Mouse (Mus musculus) intestine, embryonic 15.5 days (tissue): ENCODE measurements at regions not wholly inside any gene's neighbourhood (a gene's known extent, or its start where the extent isn't known, plus 50 kb on each side); places are given as distances from the start of the nearest gene placed in this dataset.

ENCODE experiments used
- ATAC-seq: fragments of 200-750 bp; cut with Nextera tagmentation; 2 replicates; pipeline ENCODE4 v1.8.0; 2017; ENCODE audit warnings: moderate TSS enrichment, moderate library complexity
- H3K27ac ChIP-seq: fragments of 300-500 bp; sonication (generic); 2 replicates; pipeline ENCODE4 v1.5.1; 2015; ENCODE audit warnings: mild to moderate bottlenecking, inconsistent platforms
- H3K27me3 ChIP-seq: fragments of 300-500 bp; sonication (generic); replicated peaks from 2 replicates; pipeline ENCODE4 v1.6.1; 2015; ENCODE audit warnings: inconsistent platforms
- H3K36me3 ChIP-seq: fragments of 300-500 bp; sonication (generic); 2 replicates; pipeline ENCODE4 v1.6.1; 2015; ENCODE audit warnings: inconsistent platforms
- H3K4me1 ChIP-seq: fragments of 300-500 bp; sonication (generic); replicated peaks from 2 replicates; pipeline ENCODE4 v1.6.1; 2015; ENCODE audit warnings: inconsistent platforms
- H3K4me2 ChIP-seq: fragments of 300-500 bp; sonication (generic); replicated peaks from 2 replicates; pipeline ENCODE4 v1.6.1; 2015; ENCODE audit warnings: mild to moderate bottlenecking, inconsistent platforms
- H3K4me3 ChIP-seq: fragments of 300-500 bp; sonication (generic); replicated peaks from 2 replicates; pipeline ENCODE4 v1.5.1; 2015; ENCODE audit warnings: inconsistent platforms
- H3K9ac ChIP-seq: fragments of 300-500 bp; sonication (generic); 2 replicates; pipeline ENCODE4 v1.6.1; 2015; ENCODE audit warnings: inconsistent platforms
- H3K9me3 ChIP-seq: fragments of 300-500 bp; sonication (generic); 2 replicates; pipeline ENCODE4 v1.6.1; 2016; ENCODE audit warnings: inconsistent platforms
- WGBS: fragments of 180-500 bp; shearing (Covaris S2); methylation state at CpG from one replicate; pipeline ENCODE4 v1.1.7; 2015; 5-methylcytosine and 5-hydroxymethylcytosine counted together

DNA sequence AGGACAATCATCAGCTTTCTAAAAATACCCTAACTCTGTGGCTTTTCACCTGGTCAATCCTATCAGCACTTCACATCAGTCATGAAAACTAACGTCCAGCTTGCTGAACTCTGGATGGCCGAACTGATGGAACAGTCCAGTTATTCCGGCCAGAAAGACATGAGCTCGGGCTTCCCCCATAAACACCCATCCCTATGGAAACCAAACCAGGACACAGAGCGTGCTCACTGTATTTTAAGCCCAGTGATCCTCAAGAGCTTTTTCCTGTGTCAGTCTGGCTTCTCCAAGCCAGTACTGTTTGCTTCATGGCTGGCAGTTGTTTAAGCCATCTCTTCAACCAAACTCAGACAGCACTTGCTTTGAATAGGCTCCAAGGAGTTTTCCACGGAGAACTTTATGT is 404.3 kb upstream of the N6amt1 start:
- H3K27ac ChIP-seq, result no peak overlapping the region
- no peak overlapping the region for H3K4me3 ChIP-seq
- H3K36me3 ChIP-seq, result no peaks in the 10 kb centered on the region
- no peaks in the 10 kb centered on the region for H3K4me1 ChIP-seq
- no peaks in the 10 kb centered on the region for H3K9me3 ChIP-seq
- H3K27me3 ChIP-seq, result no peaks in the 10 kb centered on the region
- H3K9ac ChIP-seq, result no peak overlapping the region
- H3K4me2 ChIP-seq, result no peak overlapping the region
- ATAC-seq, result no peak
- 73% methylated on average over 6 of the region's 6 CpGs for WGBS

GRCm38 (mm10) chr16:86945531-86946144 is 408.3 kb upstream of the N6amt1 start:
- no peak overlapping the region for H3K4me3 ChIP-seq
- H3K27ac ChIP-seq, result no peak overlapping the region
- ATAC-seq, result no peak
- 69% methylated on average over 6 of the region's 6 CpGs for WGBS
- no peaks in the 10 kb centered on the region for H3K27me3 ChIP-seq
- H3K9ac ChIP-seq, result no peak overlapping the region
- no peaks in the 10 kb centered on the region for H3K4me1 ChIP-seq
- H3K4me2 ChIP-seq, result no peak overlapping the region
- H3K9me3 ChIP-seq, result no peaks in the 10 kb centered on the region
- no peaks in the 10 kb centered on the region for H3K36me3 ChIP-seq

- Histone ChIP-seq H3K27me3 (no peaks in the 10 kb centered on the region), H3K4me3 (no peak overlapping the region), H3K4me2 (no peak overlapping the region), H3K27ac (no peak overlapping the region), H3K36me3 (no peaks in the 10 kb centered on the region), H3K9ac (no peak overlapping the region), H3K9me3 (no peaks in the 10 kb centered on the region), H3K4me1 (no peaks in the 10 kb centered on the region)
- no peak for ATAC-seq
Observed at GRCm38 (mm10) chr16:86945058-86945457, 408.9 kb upstream of the N6amt1 start.

DNA sequence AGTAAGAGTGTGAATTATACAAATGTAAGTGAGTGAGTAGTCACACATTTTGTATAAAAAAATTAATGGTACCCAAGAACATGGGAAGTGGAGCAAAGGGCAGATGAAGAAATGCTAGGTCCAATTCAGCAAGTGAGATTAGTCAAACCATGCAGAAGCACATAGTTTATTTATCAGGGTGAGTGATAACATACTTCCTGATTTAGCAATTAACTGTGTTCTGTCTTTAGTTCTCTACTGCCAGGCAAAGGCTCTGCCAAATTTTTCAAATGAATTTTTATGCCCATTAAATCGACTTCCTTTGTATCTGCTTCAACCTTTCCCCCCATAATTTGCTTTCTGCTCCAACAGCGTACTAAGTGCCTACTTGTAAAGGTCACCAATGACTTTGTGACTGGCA is 419.0 kb upstream of the N6amt1 start:
- WGBS, result 77% methylated on average over 2 of the region's 2 CpGs
- no peak overlapping the region for H3K27ac ChIP-seq
- no peak overlapping the region for H3K4me3 ChIP-seq
- H3K36me3 ChIP-seq, result no peaks in the 10 kb centered on the region
- no peak overlapping the region for H3K4me2 ChIP-seq
- no peak overlapping the region for H3K9ac ChIP-seq
- ATAC-seq, result no peak
- H3K27me3 ChIP-seq, result no peaks in the 10 kb centered on the region
- no peaks in the 10 kb centered on the region for H3K9me3 ChIP-seq
- H3K4me1 ChIP-seq, result no peaks in the 10 kb centered on the region

DNA sequence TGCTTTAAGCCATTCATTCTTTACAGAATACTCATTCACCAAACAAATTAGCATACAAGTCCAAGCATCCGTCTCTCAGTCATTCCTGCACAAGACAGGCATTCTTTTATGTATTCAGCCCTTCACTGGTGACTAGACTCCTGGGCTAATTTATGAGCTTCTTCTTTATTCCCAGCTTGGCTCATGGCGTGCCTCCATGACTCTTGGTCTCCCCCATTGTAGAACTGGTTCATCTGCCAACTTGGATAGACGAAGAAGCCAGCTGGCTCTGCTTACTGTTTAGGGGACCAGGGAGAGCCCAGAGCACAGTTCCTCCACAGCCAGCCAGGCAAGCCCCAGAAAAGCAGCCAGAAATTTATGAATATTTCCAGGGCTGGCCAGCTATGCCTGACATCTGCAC is 421.2 kb upstream of the N6amt1 start:
- no peak overlapping the region for H3K9ac ChIP-seq
- H3K27me3 ChIP-seq, result no peaks in the 10 kb centered on the region
- no peaks in the 10 kb centered on the region for H3K9me3 ChIP-seq
- no peak overlapping the region; the same call in 1 of the 2 replicates for H3K27ac ChIP-seq
- H3K4me2 ChIP-seq, result no peak overlapping the region
- WGBS, result 63% methylated on average over 3 of the region's 3 CpGs
- H3K4me3 ChIP-seq, result no peak overlapping the region
- no peaks in the 10 kb centered on the region for H3K36me3 ChIP-seq
- no peaks in the 10 kb centered on the region for H3K4me1 ChIP-seq
- ATAC-seq, result no peak

- 74% methylated on average over 2 of the region's 2 CpGs for WGBS
- Histone ChIP-seq H3K9ac (no peak overlapping the region), H3K9me3 (no peaks in the 10 kb centered on the region)
Observed at GRCm38 (mm10) chr16:86897967-86898710, 455.8 kb upstream of the N6amt1 start.

DNA sequence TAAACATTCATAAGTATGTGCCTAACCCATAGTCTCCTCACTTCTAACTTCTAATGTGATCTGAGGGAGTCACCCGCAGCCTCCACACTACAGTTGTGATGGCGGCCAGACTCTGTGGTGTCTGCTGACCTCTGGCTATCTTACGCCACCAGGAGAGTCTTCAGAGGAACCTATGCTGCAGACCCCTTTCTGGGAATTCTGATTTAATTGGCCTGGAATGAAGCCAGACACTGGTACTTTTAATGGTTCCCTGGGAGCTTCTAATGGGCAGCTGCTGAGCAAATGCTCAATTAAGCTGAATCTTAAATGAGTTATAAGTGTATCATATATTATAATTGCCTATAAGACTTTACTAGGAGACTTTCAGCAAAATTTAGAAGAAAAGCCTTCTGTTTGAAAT is 459.0 kb upstream of the N6amt1 start:
- Histone ChIP-seq H3K9me3 (no peaks in the 10 kb centered on the region), H3K4me1 (no peaks in the 10 kb centered on the region), H3K4me3 (no peak overlapping the region), H3K36me3 (no peaks in the 10 kb centered on the region), H3K9ac (no peak overlapping the region), H3K4me2 (no peak overlapping the region), H3K27ac (no peak overlapping the region), H3K27me3 (no peaks in the 10 kb centered on the region)
- 85% methylated on average over 3 of the region's 3 CpGs for WGBS
- ATAC-seq, result no peak

More at GRCm38 (mm10) chr16:86897967-86898710, 455.8 kb upstream of the N6amt1 start:
- no peaks in the 10 kb centered on the region for H3K36me3 ChIP-seq
- no peak overlapping the region for H3K4me2 ChIP-seq
- no peak overlapping the region for H3K27ac ChIP-seq
- H3K27me3 ChIP-seq, result no peaks in the 10 kb centered on the region
- ATAC-seq, result no peak
- H3K4me3 ChIP-seq, result no peak overlapping the region
- no peaks in the 10 kb centered on the region for H3K4me1 ChIP-seq

DNA sequence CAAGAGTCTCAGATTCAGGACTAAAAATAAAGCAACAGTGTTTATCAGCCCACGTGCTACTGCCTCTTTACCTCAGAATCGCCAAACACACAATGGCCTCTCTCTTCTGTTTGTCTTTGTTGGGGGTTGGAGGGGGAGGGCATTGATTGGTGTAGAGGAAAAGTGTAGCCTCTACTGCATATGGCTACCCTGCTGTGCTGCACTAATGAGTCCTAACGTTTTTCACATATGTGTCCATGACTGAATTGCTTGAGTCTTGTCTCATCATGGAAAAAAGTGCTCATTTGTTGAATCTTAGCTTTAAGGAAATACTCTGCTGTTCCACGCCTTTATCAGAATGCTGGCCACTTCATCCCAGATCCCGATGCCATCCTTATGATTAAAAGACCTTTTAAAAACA is 459.7 kb upstream of the N6amt1 start:
- H3K27ac ChIP-seq, result no peak overlapping the region
- H3K27me3 ChIP-seq, result no peaks in the 10 kb centered on the region
- ATAC-seq, result no peak
- no peak overlapping the region for H3K4me2 ChIP-seq
- no peak overlapping the region for H3K4me3 ChIP-seq
- H3K4me1 ChIP-seq, result no peaks in the 10 kb centered on the region
- no peaks in the 10 kb centered on the region for H3K36me3 ChIP-seq
- no peaks in the 10 kb centered on the region for H3K9me3 ChIP-seq
- H3K9ac ChIP-seq, result no peak overlapping the region
- WGBS, result 68% methylated on average over 5 of the region's 5 CpGs

GRCm38 (mm10) chr16:86888421-86888820 is 465.6 kb upstream of the N6amt1 start:
- no peak overlapping the region for H3K4me2 ChIP-seq
- ATAC-seq, result no peak
- H3K27ac ChIP-seq, result no peak overlapping the region
- no peaks in the 10 kb centered on the region for H3K36me3 ChIP-seq
- no peaks in the 10 kb centered on the region for H3K27me3 ChIP-seq
- H3K9me3 ChIP-seq, result no peaks in the 10 kb centered on the region
- no peak overlapping the region for H3K9ac ChIP-seq
- no peaks in the 10 kb centered on the region for H3K4me1 ChIP-seq
- H3K4me3 ChIP-seq, result no peak overlapping the region
- 72% methylated on average over 5 of the region's 5 CpGs for WGBS

GRCm38 (mm10) chr16:86887605-86888004 is 466.4 kb upstream of the N6amt1 start:
- H3K9ac ChIP-seq, result no peak overlapping the region
- no peak overlapping the region for H3K27ac ChIP-seq
- no peak overlapping the region for H3K4me3 ChIP-seq
- no peak overlapping the region for H3K4me2 ChIP-seq
- no peaks in the 10 kb centered on the region for H3K27me3 ChIP-seq
- H3K9me3 ChIP-seq, result no peaks in the 10 kb centered on the region
- no peaks in the 10 kb centered on the region for H3K4me1 ChIP-seq
- H3K36me3 ChIP-seq, result no peaks in the 10 kb centered on the region
- WGBS, result 77% methylated on average over 4 of the region's 4 CpGs
- ATAC-seq, result no peak

DNA sequence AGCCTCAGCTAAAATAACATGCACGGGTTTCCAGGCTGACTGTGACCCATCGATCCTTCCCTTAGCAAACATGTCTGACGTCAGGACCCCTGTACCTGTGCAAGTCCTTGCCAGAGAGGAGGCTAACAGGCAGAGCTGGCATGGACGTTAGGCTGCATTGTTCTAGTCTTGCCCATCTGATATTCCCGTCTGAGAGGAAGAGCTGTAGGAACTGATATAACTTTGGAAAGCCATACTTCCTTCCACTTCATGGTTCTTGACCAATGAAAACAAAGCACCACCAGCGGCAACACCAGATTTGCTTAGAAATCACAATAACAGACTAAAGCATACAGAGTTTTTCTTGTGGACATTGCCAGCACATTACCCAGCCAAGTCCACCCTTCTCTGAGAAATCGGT is 470.1 kb upstream of the N6amt1 start:
- 82% methylated on average over 7 of the region's 7 CpGs for WGBS
- ATAC-seq, result no peak
- no peaks in the 10 kb centered on the region for H3K27me3 ChIP-seq
- no peaks in the 10 kb centered on the region for H3K4me1 ChIP-seq
- H3K4me2 ChIP-seq, result no peak overlapping the region
- no peak overlapping the region for H3K27ac ChIP-seq
- H3K4me3 ChIP-seq, result no peak overlapping the region
- H3K36me3 ChIP-seq, result no peaks in the 10 kb centered on the region
- H3K9ac ChIP-seq, result no peak overlapping the region
- H3K9me3 ChIP-seq, result no peaks in the 10 kb centered on the region

DNA sequence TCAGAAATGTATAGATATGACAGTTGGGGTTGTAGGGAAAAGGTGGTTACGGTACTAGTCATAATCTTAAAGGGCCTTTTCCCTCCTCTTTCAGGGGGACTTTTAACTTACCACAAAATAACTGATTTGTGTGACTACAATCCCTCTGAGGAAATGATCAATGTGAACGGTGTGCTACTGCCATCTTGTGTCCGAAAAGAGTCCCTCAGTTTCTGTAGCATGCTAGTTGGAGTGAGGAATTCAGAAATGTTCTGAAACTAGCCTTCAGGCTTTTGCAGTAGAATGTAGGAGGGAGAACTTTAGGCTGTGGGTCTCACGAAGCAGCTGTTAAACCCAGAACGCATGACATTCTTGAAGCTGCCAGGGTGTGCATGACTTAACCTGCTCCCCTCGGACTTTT is 471.5 kb upstream of the N6amt1 start:
- Histone ChIP-seq H3K9me3 (no peaks in the 10 kb centered on the region), H3K9ac (no peak overlapping the region), H3K36me3 (no peaks in the 10 kb centered on the region), H3K4me1 (no peaks in the 10 kb centered on the region), H3K27me3 (no peaks in the 10 kb centered on the region), H3K4me2 (no peak overlapping the region), H3K27ac (no peak overlapping the region), H3K4me3 (no peak overlapping the region)
- 18% methylated on average over 6 of the region's 6 CpGs for WGBS
- ATAC-seq, result peak; percentile 75

DNA sequence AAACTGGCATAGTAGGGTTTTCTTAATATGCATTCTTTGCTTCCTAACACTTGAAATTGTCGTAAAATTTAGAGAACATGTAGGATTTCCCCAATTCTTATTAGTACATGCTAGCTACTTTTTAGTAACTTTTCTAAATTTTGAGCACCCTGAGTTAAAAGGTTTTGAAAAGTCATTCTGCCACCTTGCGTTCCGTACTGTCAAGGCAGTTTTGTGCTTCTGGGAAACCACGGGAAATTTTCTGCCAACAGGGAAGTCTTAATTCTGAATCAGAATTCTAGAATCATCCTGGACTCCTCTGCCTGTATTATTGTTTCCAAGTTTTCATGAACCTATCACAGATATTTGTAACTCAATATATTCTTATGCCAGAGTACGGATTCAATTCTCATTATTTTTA is 472.4 kb upstream of the N6amt1 start:
- 79% methylated on average over 5 of the region's 5 CpGs for WGBS
- H3K36me3 ChIP-seq, result no peaks in the 10 kb centered on the region
- no peaks in the 10 kb centered on the region for H3K9me3 ChIP-seq
- no peak overlapping the region for H3K9ac ChIP-seq
- ATAC-seq, result no peak
- H3K27me3 ChIP-seq, result no peaks in the 10 kb centered on the region
- H3K4me2 ChIP-seq, result no peak overlapping the region
- H3K4me1 ChIP-seq, result no peaks in the 10 kb centered on the region
- no peak overlapping the region for H3K27ac ChIP-seq
- no peak overlapping the region for H3K4me3 ChIP-seq
